Mouse (Mus musculus): ENCODE results near the gene Kcnip1. TPM values are rescaled to one million over a fixed set of nuclear protein-coding genes. Genes with fewer than 3 reads are reported as not detected.

The Kcnip1 gene
- polyA plus RNA-seq, 1 experiment from 2014 or later = 0.54 TPM

GRCm38 (mm10) chr11:33986525-33986924 is 6.4 kb downstream of the Kcnip1 start:
- H3K36me3 ChIP-seq = no peaks in the 10 kb centered on the region
- no peak overlapping the region for H3K9ac ChIP-seq
- no peak overlapping the region for H3K4me3 ChIP-seq
- H3K4me1 ChIP-seq (replicated peaks) = peaks cover 8% of the 10 kb centered on the region; the same call in 1 of the 2 replicates
- 0 out of 2 replicates have a peak, but pooled peaks cover 5% of the 10 kb centered on the region for H3K27me3 ChIP-seq (replicated peaks)
- H3K4me2 ChIP-seq = no peak overlapping the region
- no peak overlapping the region for H3K27ac ChIP-seq (ENCODE audit: poor library complexity, severe bottlenecking)
- no peak for ATAC-seq (ENCODE audit: insufficient number of reproducible peaks, low FRiP score)
- 74% methylated on average over 2 of the region's 2 CpGs for WGBS
- H3K9me3 ChIP-seq (replicated peaks) = no peaks in the 10 kb centered on the region

- Histone ChIP-seq H3K4me1 (replicated peaks) (peaks cover 9% of the 10 kb centered on the region; the same call in 1 of the 2 replicates), H3K4me3 (no peak overlapping the region), H3K9me3 (replicated peaks) (no peaks in the 10 kb centered on the region), H3K9ac (no peak overlapping the region), H3K4me2 (no peak overlapping the region), H3K36me3 (no peaks in the 10 kb centered on the region), H3K27ac (ENCODE audit: poor library complexity, severe bottlenecking) (no peak overlapping the region), H3K27me3 (replicated peaks) (no peaks in the 10 kb centered on the region)
- no peak for ATAC-seq (ENCODE audit: insufficient number of reproducible peaks, low FRiP score)
- 72% methylated on average over 4 of the region's 4 CpGs for whole genome bisulfite sequencing
Observed at GRCm38 (mm10) chr11:33980146-33980545, 12.8 kb downstream of the Kcnip1 start.

GRCm38 (mm10) chr11:33975121-33975520 is 17.8 kb downstream of the Kcnip1 start:
- no peak for ATAC-seq (ENCODE audit: insufficient number of reproducible peaks, low FRiP score)

GRCm38 (mm10) chr11:33974341-33975040 is 18.5 kb downstream of the Kcnip1 start:
- WGBS = 65% methylated on average over 14 of the region's 14 CpGs
- Histone ChIP-seq H3K4me2 (no peak overlapping the region), H3K9me3 (replicated peaks) (no peaks in the 10 kb centered on the region), H3K27ac (ENCODE audit: poor library complexity, severe bottlenecking) (no peak overlapping the region), H3K4me1 (replicated peaks) (no peaks in the 10 kb centered on the region), H3K9ac (no peak overlapping the region), H3K27me3 (replicated peaks) (no peaks in the 10 kb centered on the region), H3K4me3 (no peak overlapping the region), H3K36me3 (no peaks in the 10 kb centered on the region)
- no peak for ATAC-seq (ENCODE audit: insufficient number of reproducible peaks, low FRiP score)

More at GRCm38 (mm10) chr11:33975121-33975520, 17.8 kb downstream of the Kcnip1 start:
- no peak overlapping the region for H3K4me2 ChIP-seq
- no peaks in the 10 kb centered on the region for H3K27me3 ChIP-seq (replicated peaks)
- no peak overlapping the region for H3K27ac ChIP-seq (ENCODE audit: poor library complexity, severe bottlenecking)
- 80% methylated on average over 2 of the region's 2 CpGs for WGBS
- no peaks in the 10 kb centered on the region for H3K9me3 ChIP-seq (replicated peaks)
- no peaks in the 10 kb centered on the region for H3K4me1 ChIP-seq (replicated peaks)
- H3K9ac ChIP-seq = no peak overlapping the region
- H3K36me3 ChIP-seq = no peaks in the 10 kb centered on the region
- no peak overlapping the region for H3K4me3 ChIP-seq

GRCm38 (mm10) chr11:33972114-33972513 is 20.8 kb downstream of the Kcnip1 start:
- no peaks in the 10 kb centered on the region for H3K36me3 ChIP-seq
- no peaks in the 10 kb centered on the region for H3K9me3 ChIP-seq (replicated peaks)
- no peak overlapping the region for H3K27ac ChIP-seq (ENCODE audit: poor library complexity, severe bottlenecking)
- no peak overlapping the region for H3K4me2 ChIP-seq
- no peak overlapping the region for H3K9ac ChIP-seq
- 72% methylated on average over 7 of the region's 7 CpGs for WGBS
- H3K4me3 ChIP-seq = no peak overlapping the region
- no peak for ATAC-seq (ENCODE audit: insufficient number of reproducible peaks, low FRiP score)
- no peaks in the 10 kb centered on the region for H3K4me1 ChIP-seq (replicated peaks)
- H3K27me3 ChIP-seq (replicated peaks) = no peaks in the 10 kb centered on the region

GRCm38 (mm10) chr11:33969199-33969598 is 23.8 kb downstream of the Kcnip1 start:
- H3K4me1 ChIP-seq (replicated peaks) = 0 out of 2 replicates have a peak, but pooled peaks cover under 1% of the 10 kb centered on the region
- H3K36me3 ChIP-seq = no peaks in the 10 kb centered on the region
- no peaks in the 10 kb centered on the region for H3K9me3 ChIP-seq (replicated peaks)
- no peak overlapping the region for H3K4me3 ChIP-seq
- no peaks in the 10 kb centered on the region for H3K27me3 ChIP-seq (replicated peaks)
- 71% methylated on average over 3 of the region's 3 CpGs for WGBS
- H3K4me2 ChIP-seq = no peak overlapping the region
- no peak for ATAC-seq (ENCODE audit: insufficient number of reproducible peaks, low FRiP score)
- no peak overlapping the region for H3K27ac ChIP-seq (ENCODE audit: poor library complexity, severe bottlenecking)
- H3K9ac ChIP-seq = no peak overlapping the region

- no peak overlapping the region for H3K4me2 ChIP-seq
- H3K4me3 ChIP-seq = no peak overlapping the region
- H3K9ac ChIP-seq = no peak overlapping the region
- no peaks in the 10 kb centered on the region for H3K36me3 ChIP-seq
- ATAC-seq (ENCODE audit: insufficient number of reproducible peaks, low FRiP score) = no peak
- no peak overlapping the region for H3K27ac ChIP-seq (ENCODE audit: poor library complexity, severe bottlenecking)
- H3K4me1 ChIP-seq (replicated peaks) = peaks cover 15% of the 10 kb centered on the region
- H3K27me3 ChIP-seq (replicated peaks) = no peaks in the 10 kb centered on the region
- WGBS = 75% methylated on average over 4 of the region's 4 CpGs
- H3K9me3 ChIP-seq (replicated peaks) = no peaks in the 10 kb centered on the region
Observed at GRCm38 (mm10) chr11:33967708-33968107, 25.2 kb downstream of the Kcnip1 start.

- WGBS = 70% methylated on average over 2 of the region's 2 CpGs
- Histone ChIP-seq H3K4me1 (replicated peaks) (peaks cover 23% of the 10 kb centered on the region), H3K4me2 (no peak overlapping the region), H3K27ac (ENCODE audit: poor library complexity, severe bottlenecking) (no peak overlapping the region), H3K36me3 (no peaks in the 10 kb centered on the region), H3K9ac (no peak overlapping the region), H3K4me3 (no peak overlapping the region), H3K9me3 (replicated peaks) (no peaks in the 10 kb centered on the region), H3K27me3 (replicated peaks) (no peaks in the 10 kb centered on the region)
- ATAC-seq (ENCODE audit: insufficient number of reproducible peaks, low FRiP score) = no peak
Observed at GRCm38 (mm10) chr11:33965380-33965779, 27.6 kb downstream of the Kcnip1 start.

GRCm38 (mm10) chr11:33962688-33963407 is 30.1 kb downstream of the Kcnip1 start, which contains the start of gene Kcnmb1:
Gene Kcnmb1 (plus strand): TSS chr11:33963013.
- Histone ChIP-seq H3K9ac (no peak within 1 kb of the TSS), H3K27ac (ENCODE audit: poor library complexity, severe bottlenecking) (0 out of 2 replicates have a peak within 1 kb of the TSS, but pooled peaks have one; percentile 19), H3K4me2 (peak within 1 kb of the TSS; percentile 43), H3K27me3 (replicated peaks) (no peaks in the 10 kb centered on the region), H3K36me3 (no peaks in the 10 kb centered on the region), H3K4me1 (replicated peaks) (peaks cover 23% of the 10 kb centered on the region), H3K9me3 (replicated peaks) (no peaks in the 10 kb centered on the region), H3K4me3 (peak within 1 kb of the TSS; percentile 4; the same call in 1 of the 2 replicates)
- WGBS = 11% methylated on average over 6 of the region's 6 CpGs
- ATAC-seq (ENCODE audit: insufficient number of reproducible peaks, low FRiP score) = peak; percentile 71; the same call in 1 of the 2 replicates

GRCm38 (mm10) chr11:33962178-33962577 is 30.8 kb downstream of the Kcnip1 start:
- Histone ChIP-seq H3K9me3 (replicated peaks) (no peaks in the 10 kb centered on the region), H3K4me1 (replicated peaks) (peaks cover 23% of the 10 kb centered on the region), H3K9ac (no peak overlapping the region), H3K27me3 (replicated peaks) (no peaks in the 10 kb centered on the region), H3K4me2 (no peak overlapping the region), H3K27ac (ENCODE audit: poor library complexity, severe bottlenecking) (0 out of 2 replicates have a peak overlapping the region, but pooled peaks have one; percentile 19), H3K4me3 (no peak overlapping the region), H3K36me3 (no peaks in the 10 kb centered on the region)
- 38% methylated on average over 7 of the region's 7 CpGs for WGBS
- ATAC-seq (ENCODE audit: insufficient number of reproducible peaks, low FRiP score) = no peak

GRCm38 (mm10) chr11:33958713-33959112 is 34.2 kb downstream of the Kcnip1 start:
- Histone ChIP-seq H3K4me3 (no peak overlapping the region), H3K4me1 (replicated peaks) (peaks cover 18% of the 10 kb centered on the region), H3K27me3 (replicated peaks) (0 out of 2 replicates have a peak, but pooled peaks cover 8% of the 10 kb centered on the region), H3K9ac (no peak overlapping the region), H3K9me3 (replicated peaks) (no peaks in the 10 kb centered on the region), H3K36me3 (no peaks in the 10 kb centered on the region), H3K4me2 (no peak overlapping the region), H3K27ac (ENCODE audit: poor library complexity, severe bottlenecking) (no peak overlapping the region)
- 71% methylated on average over 8 of the region's 8 CpGs for WGBS
- no peak for ATAC-seq (ENCODE audit: insufficient number of reproducible peaks, low FRiP score)

Measured in heart, embryonic 12.5 days (tissue).